Mouse (Mus musculus) retina, embryonic 14.5 days (tissue): Measurements from ENCODE around the gene Gm5039.
"Not testable (repeated sequence)": the region's sequence is repeated elsewhere in the genome, so short reads cannot be mapped to it uniquely, and the experiment has no call there.

Source experiments
- DNase-seq: peaks from one replicate; pipeline ENCODE4 v3.0.0-alpha.2; 2015; ENCODE audit warnings: low spot score

The Gm5039 gene

GRCm38 (mm10) chr12:88323926-88324325 is at the start of gene Gm5039:
Gm5039 (minus strand) TSS chr12:88324026.
- not testable (repeated sequence) for DNase-seq

- DNase-seq, result no peak
These were observed 48.2 kb upstream of the Gm5039 start for GRCm38 (mm10) chr12:88372018-88372417.

- DNase-seq, result not testable (repeated sequence)
These were observed 46.5 kb upstream of the Gm5039 start for GRCm38 (mm10) chr12:88370321-88370720.

GRCm38 (mm10) chr12:88369690-88370089 is 45.9 kb upstream of the Gm5039 start:
- not testable (repeated sequence) for DNase-seq

- DNase-seq, result no peak
These were observed 44.8 kb upstream of the Gm5039 start for GRCm38 (mm10) chr12:88368618-88369017.

GRCm38 (mm10) chr12:88367673-88368072 is 43.8 kb upstream of the Gm5039 start:
- DNase-seq, result no peak

GRCm38 (mm10) chr12:88361120-88361445 is 37.3 kb upstream of the Gm5039 start:
- no peak for DNase-seq

- DNase-seq, result peak; percentile 93
These were observed 36.8 kb upstream of the Gm5039 start, which contains the start of gene Adck1 for GRCm38 (mm10) chr12:88360441-88361119. Adck1 (plus strand) TSS chr12:88360554.

- DNase-seq, result peak; percentile 45
These were observed 30.4 kb upstream of the Gm5039 start for GRCm38 (mm10) chr12:88354182-88354702.

GRCm38 (mm10) chr12:88341286-88341685 is 17.5 kb upstream of the Gm5039 start:
- DNase-seq, result not testable (repeated sequence)

- not testable (repeated sequence) for DNase-seq
These were observed 13.0 kb upstream of the Gm5039 start for GRCm38 (mm10) chr12:88336662-88337413.

GRCm38 (mm10) chr12:88314556-88314955 is 9.3 kb downstream of the Gm5039 start:
- no peak for DNase-seq

GRCm38 (mm10) chr12:88297171-88297570 is 26.7 kb downstream of the Gm5039 start:
- not testable (repeated sequence) for DNase-seq

GRCm38 (mm10) chr12:88293082-88293481 is 30.7 kb downstream of the Gm5039 start:
- not testable (repeated sequence) for DNase-seq

- not testable (repeated sequence) for DNase-seq
These were observed 38.6 kb downstream of the Gm5039 start for GRCm38 (mm10) chr12:88285224-88285623.

GRCm38 (mm10) chr12:88274400-88274799 is 49.4 kb downstream of the Gm5039 start, which contains the start of gene Gm5662:
Gm5662 (minus strand) TSS chr12:88274500.
- not testable (repeated sequence) for DNase-seq
